Mouse (Mus musculus) kidney, postnatal 4 days (tissue): ENCODE data around the gene Eif4b.

ENCODE experiments used
- DNase-seq, 2 experiments: peaks; one replicate each; pipeline ENCODE4 v3.0.0; 2021; ENCODE audit warnings: mixed read lengths in 2 of 2

Eif4b gene

DNA sequence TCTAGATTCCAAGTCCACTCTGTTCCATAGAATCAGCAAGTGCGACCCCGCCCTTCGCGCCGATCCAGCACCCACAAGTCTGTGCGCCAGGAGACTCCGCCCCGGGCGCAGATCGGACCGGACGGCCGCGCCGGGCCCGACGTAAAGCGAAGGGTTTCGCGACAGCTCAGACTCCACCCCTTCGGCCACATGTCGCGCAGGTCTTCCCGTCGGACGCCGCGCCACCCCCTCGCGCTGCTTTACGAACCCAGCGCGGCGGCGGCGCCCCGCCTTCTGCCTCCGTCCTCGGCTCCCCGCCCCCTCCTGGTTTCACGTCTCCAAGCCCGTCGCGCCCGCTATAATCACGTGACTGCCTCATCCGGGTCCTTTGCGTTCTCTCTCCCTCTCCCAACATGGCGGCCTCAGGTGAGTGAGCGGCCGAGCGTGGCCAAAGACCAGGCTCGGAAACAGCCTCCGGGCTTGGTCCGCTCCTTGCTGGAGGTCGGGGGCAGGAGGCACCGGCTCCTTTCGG lies at the start of gene Eif4b:
Gene Eif4b, plus strand, starts transcription at position 215 of the 511 bp plus-strand sequence.
- DNase-seq, result peak; percentile 99 to 100

DNA sequence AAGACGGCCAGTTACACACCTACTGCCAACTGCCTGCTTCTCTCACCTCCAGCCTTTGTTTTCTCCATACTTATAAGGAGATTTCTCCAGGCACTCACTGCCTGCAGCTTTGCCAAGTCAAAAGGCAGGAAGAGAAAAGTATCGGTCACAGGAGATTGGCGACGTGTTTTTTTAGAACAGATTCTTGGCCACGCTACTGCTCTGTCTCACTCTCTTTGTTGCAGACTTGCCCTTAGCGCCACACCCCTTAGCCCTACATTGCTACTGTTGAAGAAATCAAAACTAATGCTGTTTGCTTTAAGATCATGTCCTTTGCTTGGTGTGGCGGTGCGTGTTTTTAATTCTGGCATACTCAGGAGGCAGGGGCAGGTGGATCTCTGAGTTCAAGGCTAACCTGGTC lies 49.7 kb upstream of the Eif4b start:
- no peak for DNase-seq

DNA sequence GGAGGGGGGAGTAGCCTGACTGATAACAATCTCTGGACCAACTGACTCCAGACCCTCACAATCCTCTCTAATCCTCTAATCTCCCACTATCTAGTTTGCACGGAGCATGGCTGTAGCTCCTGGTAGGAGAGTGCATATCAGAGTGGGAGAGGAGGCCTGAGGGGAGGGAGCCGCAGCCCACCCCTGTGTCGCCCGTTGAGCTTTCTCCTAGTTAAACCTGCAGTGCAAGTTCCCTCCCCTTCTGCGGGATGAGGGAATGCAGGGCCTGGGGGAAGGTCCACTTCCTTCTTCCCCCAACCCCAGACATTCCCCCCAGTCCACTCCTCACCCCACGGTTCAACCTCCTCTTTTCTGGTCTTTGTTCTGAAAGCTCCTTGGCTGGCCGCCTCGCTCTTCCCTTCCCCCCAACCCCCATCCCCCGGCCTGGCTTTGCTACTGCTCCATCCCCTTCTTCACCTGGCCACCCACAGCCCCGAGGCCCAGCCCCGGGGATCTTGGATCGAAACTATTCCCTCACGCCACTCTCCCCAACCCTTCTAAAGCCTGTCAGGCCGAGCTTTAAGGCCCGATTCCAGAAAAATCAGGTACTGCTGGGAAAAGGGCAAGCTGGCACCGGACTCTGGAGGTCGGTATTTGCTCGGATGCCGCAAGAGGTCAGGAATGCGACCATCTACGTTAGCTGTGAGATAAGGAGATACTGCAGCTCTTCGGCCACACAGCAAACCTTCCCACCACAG lies 48.3 kb upstream of the Eif4b start:
- peak; percentile 50 to 70 for DNase-seq

DNA sequence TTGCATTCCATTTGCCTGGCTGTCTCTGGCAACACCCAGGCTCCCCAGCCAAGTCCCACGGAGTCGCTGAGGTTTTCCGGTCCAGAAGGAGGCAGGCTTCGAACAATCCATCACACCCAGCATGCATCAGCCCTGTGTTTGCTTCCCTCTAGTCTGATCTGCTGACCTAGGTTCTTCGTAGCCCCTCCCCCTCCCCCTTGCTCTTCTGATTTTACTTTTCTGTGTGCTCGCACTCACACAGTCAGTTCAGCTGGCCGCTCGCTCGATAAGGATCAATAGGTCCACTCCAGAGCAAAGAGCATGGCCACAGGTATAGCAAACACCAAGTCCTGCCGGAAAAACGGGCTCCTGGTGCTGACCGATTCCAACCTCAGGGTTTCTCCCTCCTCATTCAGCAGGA lies 47.1 kb upstream of the Eif4b start:
- DNase-seq, result peak; percentile 24 to 38

DNA sequence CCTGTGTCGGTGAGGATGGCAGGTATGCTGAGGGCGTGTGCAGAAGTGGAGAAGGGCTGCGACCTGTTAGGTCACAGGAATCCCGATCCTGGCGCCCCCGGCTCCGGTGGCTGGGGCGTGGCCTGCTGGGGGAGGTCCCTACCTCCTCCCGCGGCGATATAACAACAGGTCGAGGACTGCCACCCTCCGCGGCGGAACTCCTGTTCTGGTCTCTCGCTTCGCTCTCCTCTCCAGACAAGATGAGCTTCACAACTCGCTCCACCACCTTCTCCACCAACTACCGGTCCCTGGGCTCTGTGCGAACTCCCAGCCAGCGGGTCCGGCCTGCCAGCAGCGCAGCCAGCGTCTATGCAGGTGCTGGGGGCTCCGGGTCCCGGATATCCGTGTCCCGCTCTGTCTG lies 45.5 kb upstream of the Eif4b start, which contains the start of gene Krt18:
Gene Krt18, plus strand, starts transcription at position 141 of the 400 bp plus-strand sequence.
- peak; percentile 61 to 72 for DNase-seq

DNA sequence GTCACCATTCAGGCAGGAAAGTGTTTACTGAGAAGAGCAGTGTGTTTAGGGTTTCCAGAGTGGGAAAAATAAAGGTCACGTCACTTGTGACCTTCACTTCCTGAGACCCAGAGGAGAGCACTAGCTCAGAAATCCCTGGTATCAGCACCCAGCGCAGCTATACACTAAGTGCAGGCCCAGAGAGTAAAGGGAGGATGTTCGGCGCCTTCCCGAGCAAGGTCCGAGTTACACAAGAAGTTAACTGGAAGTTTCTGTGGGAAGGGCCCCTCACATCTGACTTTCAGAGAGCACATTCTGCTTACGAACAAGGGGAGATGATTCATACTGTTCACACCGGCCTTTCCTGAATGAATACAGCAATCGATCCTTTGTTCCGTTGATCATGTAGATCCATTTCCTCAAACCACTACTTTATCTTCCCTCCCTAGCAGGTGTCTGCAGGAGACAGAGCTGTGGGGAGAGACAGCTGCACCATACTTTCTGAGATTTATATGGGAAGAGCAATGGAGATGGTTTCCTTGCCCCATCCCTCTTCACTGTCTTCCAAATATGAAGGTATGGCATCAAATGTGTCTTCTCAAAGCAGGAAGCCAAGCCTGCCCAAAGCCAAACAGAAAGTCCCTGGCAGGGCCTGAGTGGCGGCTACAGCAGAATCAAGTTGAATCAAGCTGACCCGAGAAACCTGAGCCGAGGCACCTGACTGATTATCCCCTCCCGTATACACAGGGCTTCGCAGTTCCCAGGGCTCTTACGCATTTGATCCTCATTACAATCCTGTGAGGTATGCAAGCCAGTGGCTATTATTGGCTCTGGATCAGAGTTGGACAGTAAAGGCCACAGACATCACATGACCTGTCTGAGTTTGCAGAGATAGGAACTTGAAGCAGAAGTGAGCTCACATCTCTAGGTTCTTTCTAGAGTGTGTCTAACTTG lies 39.2 kb upstream of the Eif4b start:
- DNase-seq, result no peak

DNA sequence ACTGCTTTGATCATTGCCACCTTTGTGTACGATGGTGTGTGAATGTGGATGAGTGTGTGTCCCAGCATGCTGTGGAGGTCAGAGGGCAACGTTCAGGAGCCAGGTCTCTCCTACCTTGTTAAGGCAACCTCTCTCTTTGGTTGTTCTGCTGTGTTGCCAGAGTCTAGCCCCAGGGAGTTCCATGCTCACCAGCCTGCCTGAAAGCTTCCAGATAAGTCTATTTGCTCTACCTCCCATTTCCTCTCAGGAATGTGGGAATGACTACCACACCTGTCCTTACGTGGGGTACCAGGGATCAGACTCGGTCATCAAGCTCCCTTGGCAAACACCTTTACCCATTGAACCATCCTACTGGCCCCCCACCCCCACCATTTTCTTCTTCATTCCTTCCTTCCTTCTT lies 33.3 kb upstream of the Eif4b start:
- DNase-seq, result no peak

DNA sequence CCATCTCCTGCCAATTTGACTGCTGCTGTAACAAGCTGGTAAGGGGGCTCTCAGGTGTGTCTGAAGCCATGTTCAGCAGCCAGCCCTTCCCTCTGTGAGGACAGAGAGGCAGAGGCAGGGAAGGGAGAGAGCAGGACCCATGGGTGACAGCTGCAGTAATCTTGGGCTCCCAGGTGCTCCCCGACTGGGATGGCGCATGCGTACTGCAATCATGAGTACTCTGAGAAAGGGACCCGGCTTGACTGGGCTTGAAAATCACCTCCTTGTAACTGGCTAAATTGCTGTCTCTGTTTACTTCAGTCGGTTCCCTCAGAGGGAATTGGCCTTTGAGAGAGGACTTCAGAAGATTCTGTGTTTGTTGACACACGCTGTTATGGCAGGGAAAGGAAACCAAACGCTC lies 31.6 kb upstream of the Eif4b start:
- peak in 1 of 2 experiments; percentile 42 for DNase-seq

DNA sequence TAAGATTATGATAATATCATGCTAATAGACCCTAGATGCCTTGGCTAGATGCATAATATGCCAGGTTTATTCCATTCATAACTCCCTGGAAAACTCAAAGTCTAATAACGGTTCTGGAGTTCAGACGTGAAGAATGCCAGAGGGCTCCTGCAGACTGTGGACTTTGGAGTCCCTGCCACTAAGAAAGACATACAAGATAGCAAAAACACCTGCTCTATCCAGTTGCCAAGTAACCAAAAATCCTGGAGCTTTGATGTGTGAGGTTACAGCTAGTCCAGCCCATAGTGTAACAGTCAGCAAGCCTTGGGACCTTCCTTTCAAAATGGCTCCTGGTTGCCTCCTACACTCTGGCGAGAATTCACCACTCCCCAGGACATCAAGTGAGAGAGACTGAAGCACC lies 28.8 kb upstream of the Eif4b start:
- no peak for DNase-seq

DNA sequence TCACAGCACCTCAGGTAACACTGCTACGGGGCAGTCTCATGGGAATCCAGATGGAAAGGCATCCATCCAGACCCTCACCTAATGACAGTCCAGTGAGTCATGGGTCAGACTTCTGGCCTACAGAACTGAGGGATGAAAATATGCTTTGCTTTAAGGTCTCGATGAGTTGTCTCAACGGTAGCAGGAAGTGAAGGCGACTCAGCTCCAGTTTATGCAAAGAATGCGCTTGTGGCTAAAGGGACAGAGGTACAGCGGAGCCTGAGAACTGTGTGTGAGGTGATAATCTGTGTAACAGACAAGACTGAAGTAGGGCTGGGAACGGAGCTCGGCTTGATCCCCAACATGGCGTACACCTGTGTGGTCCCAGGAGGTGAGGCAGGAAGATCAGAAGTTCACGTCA lies 27.9 kb upstream of the Eif4b start:
- DNase-seq, result no peak

DNA sequence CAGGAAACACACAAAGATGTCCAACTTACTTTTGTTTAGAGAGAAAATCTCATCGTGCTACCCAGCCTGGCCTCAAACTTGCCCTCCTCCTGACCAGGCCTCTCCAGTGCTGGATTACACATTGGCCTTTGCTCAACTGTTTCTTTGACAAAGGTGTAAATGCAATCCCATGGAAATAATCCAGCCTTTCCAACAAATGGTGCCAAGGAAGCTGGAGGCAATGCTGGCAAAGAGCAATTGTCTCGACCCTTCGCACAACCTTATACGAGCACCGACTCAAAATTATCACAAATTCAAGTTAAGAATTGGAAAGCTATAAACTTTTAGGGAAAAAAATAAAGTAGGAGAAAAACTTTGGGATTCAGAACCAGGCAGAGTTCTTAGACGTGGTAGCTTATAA lies 25.6 kb upstream of the Eif4b start:
- no peak for DNase-seq

DNA sequence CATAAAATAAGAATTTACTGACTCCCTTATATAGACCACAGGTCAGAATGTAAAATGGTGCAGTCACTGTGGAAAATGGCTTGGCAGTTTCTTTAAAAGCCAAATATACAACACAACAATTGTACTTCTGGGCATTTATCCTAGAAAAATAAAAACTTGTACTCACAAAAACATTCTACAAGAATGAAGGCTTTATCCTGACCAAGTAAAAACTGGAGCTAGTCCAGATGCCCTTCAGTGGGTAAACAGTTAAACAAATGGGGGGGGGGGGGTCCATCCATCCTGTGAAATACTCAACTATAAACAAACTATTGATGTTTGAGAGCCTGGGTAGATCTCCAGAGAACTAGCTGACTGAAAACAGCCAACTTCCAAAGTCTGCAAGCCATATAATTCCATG lies 23.7 kb upstream of the Eif4b start:
- no peak for DNase-seq

DNA sequence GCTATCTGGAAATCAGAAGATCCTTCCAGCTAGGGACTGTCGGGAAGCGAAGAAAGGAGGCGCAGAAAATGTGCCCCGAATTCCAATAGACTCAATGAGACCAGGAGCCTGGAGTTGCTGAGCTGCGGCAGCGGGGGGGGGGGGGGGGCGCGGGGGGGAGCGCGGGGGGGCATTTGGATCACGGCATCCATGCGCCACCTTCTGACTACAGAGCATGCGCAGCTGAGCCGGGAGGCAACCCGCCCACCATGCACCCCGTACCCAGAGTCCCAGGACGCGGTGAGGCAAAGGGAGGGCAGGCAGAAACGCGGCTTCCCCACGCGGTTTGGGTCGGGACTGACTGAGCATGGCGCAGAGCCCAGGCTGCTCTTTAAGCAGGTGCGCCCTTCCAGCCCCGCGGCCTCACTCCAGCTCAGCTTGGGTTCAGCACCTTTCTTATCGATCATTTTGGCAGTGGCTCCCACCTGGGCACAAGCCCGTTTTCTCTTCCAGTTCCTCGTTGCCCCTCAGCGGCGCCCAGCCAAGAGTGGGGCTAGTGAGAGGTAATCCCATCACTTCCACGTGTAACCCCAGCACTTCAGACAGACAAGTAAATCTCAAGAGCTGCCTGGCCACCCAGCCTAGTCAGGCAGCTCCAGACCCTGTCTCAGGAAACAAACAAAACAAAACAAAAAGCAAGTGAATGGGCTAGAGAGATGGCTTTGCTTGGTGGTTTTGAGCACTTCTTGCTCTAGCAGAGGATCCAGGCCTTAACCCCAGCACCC lies 21.5 kb upstream of the Eif4b start:
- DNase-seq, result peak; percentile 76 to 83

DNA sequence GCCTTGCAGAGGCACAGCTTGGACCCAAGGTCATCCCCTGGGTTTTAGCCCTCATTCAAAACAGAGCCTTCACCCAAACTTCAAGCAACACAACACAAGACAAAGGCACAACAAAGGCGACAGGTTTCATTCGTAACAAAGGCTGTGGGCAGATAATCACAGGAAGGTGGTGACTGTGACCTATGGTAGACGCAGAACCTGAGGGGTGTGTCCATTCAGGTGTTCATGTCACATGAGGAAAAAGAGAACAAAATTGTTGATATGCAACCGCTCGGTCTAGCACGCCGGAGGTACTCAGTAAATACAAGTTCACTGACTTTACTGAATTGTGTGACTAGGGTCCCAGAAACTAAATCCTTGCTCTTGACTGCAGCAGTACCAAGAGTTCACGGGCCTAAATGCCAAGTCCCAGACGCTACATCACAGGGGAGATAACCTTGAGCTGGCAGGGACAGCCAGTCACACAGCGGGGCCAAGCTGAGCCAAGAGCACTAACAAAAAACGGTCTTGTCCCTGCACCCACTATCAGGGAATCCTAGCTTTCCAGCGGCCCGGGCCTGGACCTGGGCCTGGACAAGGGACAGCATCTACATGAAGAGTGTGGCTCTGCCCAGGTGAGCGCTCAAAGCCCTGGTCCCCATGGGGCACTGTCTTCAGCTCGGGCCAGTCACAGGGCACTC lies 16.9 kb upstream of the Eif4b start:
- DNase-seq, result no peak

DNA sequence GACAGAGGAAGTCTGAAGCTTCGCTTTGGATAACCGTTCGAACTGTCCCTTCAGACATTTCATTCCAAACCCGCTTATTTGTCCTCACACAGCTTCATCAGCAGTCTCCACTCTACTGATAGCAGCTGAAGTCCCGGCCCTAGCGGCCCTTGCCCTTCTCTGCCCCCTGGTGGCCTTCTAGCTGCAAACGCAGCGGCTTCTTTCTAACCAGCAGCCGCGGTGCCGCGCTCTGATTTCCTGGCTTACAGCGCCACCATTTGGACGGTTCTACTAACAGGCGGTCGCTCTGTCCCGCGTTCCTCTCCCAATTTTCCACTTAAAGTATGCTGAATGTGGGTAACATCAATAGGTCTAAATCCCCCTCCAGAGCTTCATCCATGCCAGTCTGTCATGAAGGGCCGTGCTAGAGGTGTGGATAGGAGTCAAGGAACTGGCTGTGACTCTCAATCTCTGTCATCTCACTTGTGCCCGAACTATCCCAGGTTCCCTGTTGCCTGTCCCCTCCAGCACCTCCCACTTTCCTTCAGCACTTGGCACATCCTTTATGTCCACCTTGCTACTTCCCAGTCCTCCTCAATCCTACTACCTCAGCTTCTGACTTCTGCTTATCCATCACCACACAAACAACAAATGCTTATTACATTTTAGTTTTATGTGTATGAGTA lies 7.8 kb upstream of the Eif4b start:
- peak; percentile 96 to 97 for DNase-seq

DNA sequence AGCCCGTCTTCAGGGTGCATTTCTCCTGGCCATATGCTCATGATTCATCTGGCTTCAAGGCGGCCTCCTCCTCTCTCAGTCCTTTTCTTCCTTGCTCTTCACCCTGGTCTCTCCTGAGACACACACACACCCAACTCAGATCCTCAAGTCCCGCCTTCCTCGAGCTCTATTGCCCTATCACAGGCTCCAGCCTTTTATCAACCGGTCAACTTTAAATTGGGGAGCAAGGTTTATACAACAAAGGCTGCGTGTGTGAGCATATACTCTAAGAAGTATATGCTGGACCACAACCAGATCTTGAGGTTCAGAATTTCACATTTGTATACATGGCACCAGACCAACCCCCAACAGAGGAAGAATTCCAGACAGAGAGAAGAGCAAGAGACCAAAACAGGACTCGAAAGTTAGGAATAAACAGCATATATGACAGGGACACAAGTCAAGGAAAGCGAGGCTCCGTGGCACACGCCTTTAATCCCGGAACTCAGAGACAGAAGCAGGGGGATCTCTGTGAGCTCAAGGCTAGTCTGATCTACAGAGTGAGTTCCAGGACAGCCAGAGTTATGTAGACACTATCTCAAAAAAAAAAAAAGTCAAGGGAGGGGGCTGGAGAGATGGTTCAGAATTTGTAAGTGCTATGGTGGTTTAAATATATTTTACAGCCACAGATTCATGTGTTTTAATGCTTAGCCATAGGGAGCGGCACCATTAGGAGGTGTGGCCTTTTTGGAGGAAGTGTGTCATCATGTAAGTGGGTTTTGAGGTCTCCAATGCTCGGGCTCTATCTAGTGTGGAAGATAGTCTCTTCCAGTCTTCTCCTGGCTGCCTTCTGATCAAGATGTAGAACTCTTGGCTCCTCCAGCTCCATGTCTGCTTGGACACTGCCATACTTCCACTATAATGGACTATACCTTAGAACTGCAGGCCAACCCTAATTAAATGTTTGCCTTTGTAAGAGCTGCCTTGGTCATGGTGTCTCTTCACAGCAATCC lies 2.8 kb upstream of the Eif4b start:
- DNase-seq, result no peak

DNA sequence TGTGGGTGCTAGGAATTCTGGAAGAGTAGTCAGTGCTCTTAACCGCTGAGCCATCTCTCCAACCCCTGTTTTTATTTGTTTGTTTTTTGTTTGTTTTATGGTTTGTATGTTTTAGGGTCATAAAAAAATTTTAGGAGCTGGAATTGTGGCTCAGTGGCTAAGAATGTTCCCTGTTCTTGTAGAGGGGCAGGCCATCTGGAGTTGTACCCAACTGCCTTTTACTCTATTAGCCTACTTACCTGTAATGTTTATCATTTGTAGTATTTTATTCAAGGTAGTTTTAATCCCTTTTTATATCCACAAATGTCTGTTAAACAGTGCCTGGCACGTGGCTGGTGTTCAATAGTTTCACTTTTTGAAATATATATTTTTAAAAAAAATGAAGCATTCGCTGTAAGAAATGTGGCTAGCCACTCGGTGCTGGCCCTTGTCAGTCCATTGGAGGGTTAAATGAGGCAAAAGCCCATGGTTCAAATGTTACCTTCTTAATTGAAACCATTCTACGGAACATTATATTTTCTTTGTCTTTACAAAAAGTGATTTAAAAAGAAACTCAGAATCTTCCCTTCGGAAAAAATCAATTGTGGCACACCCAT lies 512 bp upstream of the Eif4b start:
- DNase-seq, result no peak

DNA sequence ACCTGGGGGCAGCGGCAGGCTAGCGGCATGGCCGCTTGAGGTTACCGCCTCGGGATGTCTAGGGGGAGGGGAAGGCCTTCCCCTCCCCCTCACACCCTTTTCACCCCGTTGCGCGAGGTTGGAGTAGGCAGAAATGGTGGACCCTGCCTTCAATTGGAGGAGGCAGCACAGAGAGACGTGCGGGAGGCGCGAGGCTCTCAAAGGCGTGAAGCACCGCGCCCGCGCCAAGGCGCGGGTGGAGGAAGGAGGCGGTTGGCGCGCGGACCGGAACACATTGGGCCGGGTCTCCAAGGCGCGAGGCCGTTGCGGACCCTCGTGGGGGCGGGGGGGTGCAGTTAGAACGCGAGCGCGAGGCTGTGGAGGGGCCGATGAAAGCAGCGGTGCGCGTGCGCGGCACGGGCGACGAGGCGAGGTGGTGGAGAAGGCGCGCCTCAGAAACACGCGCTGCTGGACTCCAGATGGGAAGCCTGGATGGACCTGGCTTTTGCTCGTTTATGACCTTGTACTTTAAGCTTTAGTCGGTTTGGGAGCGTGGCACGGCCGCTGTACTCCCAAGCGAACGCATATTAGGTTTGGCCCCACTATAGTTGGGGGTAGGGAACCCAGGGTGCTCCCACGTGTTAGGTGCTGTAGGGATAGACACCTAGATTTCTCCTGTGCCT lies 628 bp downstream of the Eif4b start:
- peak; percentile 77 to 87 for DNase-seq

DNA sequence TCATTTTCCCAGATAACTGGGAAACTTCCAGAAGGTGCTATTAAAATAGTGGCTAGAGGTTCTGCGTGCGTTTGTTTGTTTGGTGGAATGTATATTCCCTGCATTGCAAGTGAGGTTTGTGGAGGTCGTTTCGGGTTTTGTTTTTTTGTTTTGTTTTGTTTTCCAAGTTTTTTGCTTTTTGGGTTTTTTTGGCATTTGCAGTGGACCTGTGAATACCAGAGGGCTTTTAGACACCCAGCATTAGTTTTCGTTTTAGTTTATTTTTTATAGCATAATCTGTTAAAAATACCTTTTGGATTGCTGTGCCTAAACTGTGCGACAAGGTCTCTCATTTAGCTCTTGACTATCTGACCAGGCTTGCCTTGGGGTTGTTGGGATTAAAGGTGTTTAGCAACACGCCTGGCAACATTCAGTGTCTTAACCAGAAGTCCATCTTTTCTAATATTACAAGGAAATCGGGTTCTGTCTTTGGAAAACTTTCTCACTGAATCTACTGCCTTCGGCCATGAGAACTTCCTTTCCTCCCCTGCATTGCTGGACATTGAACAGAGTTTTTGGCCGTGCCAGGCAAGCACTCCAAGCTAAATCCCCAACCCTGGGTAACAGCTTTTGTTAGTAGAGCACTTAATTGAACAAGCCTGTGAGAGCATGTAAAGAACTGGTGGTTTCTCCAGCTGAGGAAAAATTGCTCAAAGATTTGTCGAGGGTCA lies 1.5 kb downstream of the Eif4b start:
- no peak for DNase-seq
